8 mouse cellular contexts compared by ENCODE assay signal in the genomic region with DNA sequence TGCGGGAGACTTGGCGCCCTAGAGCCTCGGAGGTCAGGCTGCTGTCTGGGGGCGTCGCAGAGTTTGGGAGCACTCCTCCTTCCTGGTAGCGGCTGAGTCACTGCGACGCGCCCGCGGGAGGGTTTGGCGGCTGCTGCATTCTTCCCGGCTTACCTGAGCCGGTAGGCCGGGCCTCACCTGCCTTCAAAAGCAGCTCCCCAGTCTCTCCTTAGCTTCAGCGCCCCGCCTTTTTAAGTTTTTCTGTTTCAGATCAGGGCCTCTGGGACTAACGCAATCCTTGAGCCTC. TPM values are rescaled to one million over a fixed set of nuclear protein-coding genes. Genes with fewer than 3 reads are reported as not detected.
DNase-seq lines count a peak whose midpoint lies in the region; ATAC-seq and TF ChIP-seq lines count a peak whose summit lies in the region.

A gene (minus strand): TSS at position 210 of the 286 bp plus-strand sequence.

- no peak within 1 kb of the TSS for H3K27ac ChIP-seq in spleen, adult 2 months (ENCODE audit: insufficient read depth, low read length)
- no peak within 1 kb of the TSS for H3K27ac ChIP-seq in forebrain, embryonic 15.5 days (replicated peaks)
- no peak within 1 kb of the TSS for H3K27ac ChIP-seq in liver, embryonic 12.5 days
- no peak within 1 kb of the TSS for H3K27ac ChIP-seq in neural tube, embryonic 14.5 days (ENCODE audit: low read depth, low read length)

- peaks cover 22% of the 10 kb centered on the region for H3K27me3 ChIP-seq in spleen, adult 2 months (ENCODE audit: control insufficient read depth, insufficient read depth, low read length)
- H3K27me3 ChIP-seq in forebrain, embryonic 15.5 days, result peaks cover 40% of the 10 kb centered on the region
- H3K27me3 ChIP-seq in liver, embryonic 12.5 days (replicated peaks), result peaks cover 61% of the 10 kb centered on the region
- H3K27me3 ChIP-seq in neural tube, embryonic 14.5 days (ENCODE audit: control insufficient read depth, insufficient read depth, low read length), result peaks cover 32% of the 10 kb centered on the region

- H3K4me2 ChIP-seq in forebrain, embryonic 15.5 days (replicated peaks), result peak within 1 kb of the TSS; percentile 96
- peak within 1 kb of the TSS; percentile 69 for H3K4me2 ChIP-seq in liver, embryonic 12.5 days
- peak within 1 kb of the TSS; percentile 83 for H3K4me2 ChIP-seq in neural tube, embryonic 14.5 days (ENCODE audit: low read depth, low read length)

- TF ChIP-seq CTCF in spleen, adult 2 months (IDR thresholded peaks at IDR 0.05; ENCODE audit: extremely low read depth, insufficient read depth, insufficient read length, insufficient replicate concordance), result no peak

- H3K4me1 ChIP-seq in spleen, adult 2 months (ENCODE audit: control insufficient read depth, insufficient read depth, insufficient read length), result peaks cover 4% of the 10 kb centered on the region
- peaks cover 29% of the 10 kb centered on the region for H3K4me1 ChIP-seq in forebrain, embryonic 15.5 days
- peaks cover 34% of the 10 kb centered on the region for H3K4me1 ChIP-seq in liver, embryonic 12.5 days
- peaks cover 13% of the 10 kb centered on the region; the same call in 1 of the 2 replicates for H3K4me1 ChIP-seq in neural tube, embryonic 14.5 days (ENCODE audit: control insufficient read depth, insufficient read depth, low read length)

- ATAC-seq in forebrain, embryonic 15.5 days (replicated peaks), result no peak
- no peak for ATAC-seq in liver, embryonic 12.5 days
- no peak for ATAC-seq in neural tube, embryonic 14.5 days (ENCODE audit: low read depth)

- H3K9me3 ChIP-seq in forebrain, embryonic 15.5 days, result no peaks in the 10 kb centered on the region
- no peaks in the 10 kb centered on the region for H3K9me3 ChIP-seq in liver, embryonic 12.5 days (replicated peaks)
- no peaks in the 10 kb centered on the region for H3K9me3 ChIP-seq in neural tube, embryonic 14.5 days (ENCODE audit: control insufficient read depth, low read length)

- no peaks in the 10 kb centered on the region for H3K36me3 ChIP-seq in spleen, adult 2 months (ENCODE audit: control insufficient read depth, insufficient read depth, low read length)
- H3K36me3 ChIP-seq in forebrain, embryonic 15.5 days, result no peaks in the 10 kb centered on the region
- H3K36me3 ChIP-seq in liver, embryonic 12.5 days, result no peaks in the 10 kb centered on the region
- H3K36me3 ChIP-seq in neural tube, embryonic 14.5 days (ENCODE audit: control insufficient read depth, insufficient read depth, low read length), result no peaks in the 10 kb centered on the region

- intact Hi-C loops in gastrocnemius, postnatal 36 days (cut with DNase I), result no loop called here

- peak within 1 kb of the TSS; percentile 6; the same call in 1 of the 2 replicates for H3K4me3 ChIP-seq in spleen, adult 2 months (ENCODE audit: extremely low read depth, insufficient read depth, insufficient read length)
- H3K4me3 ChIP-seq in forebrain, embryonic 15.5 days, result peak within 1 kb of the TSS; percentile 65
- H3K4me3 ChIP-seq in liver, embryonic 12.5 days, result peak within 1 kb of the TSS; percentile 60
- H3K4me3 ChIP-seq in neural tube, embryonic 14.5 days (ENCODE audit: low read depth, low read length), result peak within 1 kb of the TSS; percentile 42

- TF ChIP-seq POLR2A in spleen, adult 2 months (IDR thresholded peaks at IDR 0.05; ENCODE audit: low read depth, low read length), result no peak

- DNase-seq in spleen, adult 2 months (ENCODE audit: low read depth in 1 of 2, low spot score in 2 of 2), result no peak
- no peak for DNase-seq in spleen, postnatal 14 days (ENCODE audit: low spot score in 2 of 2)
- DNase-seq in c-Kit-positive CD71-positive TER-119-positive erythroid progenitor cells, embryonic 14.5 days (ENCODE audit: low spot score), result no peak
- no peak for DNase-seq in adrenal gland, postnatal 25 days
- no peak for DNase-seq in gastrocnemius, postnatal 36 days

- H3K9ac ChIP-seq in forebrain, embryonic 15.5 days (replicated peaks), result peak within 1 kb of the TSS; percentile 63
- H3K9ac ChIP-seq in liver, embryonic 12.5 days, result peak within 1 kb of the TSS; percentile 10; the same call in 1 of the 2 replicates
- 0 out of 2 replicates have a peak within 1 kb of the TSS, but pooled peaks have one; percentile 4 for H3K9ac ChIP-seq in neural tube, embryonic 14.5 days (replicated peaks; ENCODE audit: low read depth, low read length)

- WGBS in spleen, adult 2 months, result 12% methylated on average over 18 of the region's 18 CpGs
- WGBS in forebrain, embryonic 15.5 days, result 6% methylated on average over 18 of the region's 18 CpGs
- 5% methylated on average over 18 of the region's 18 CpGs for WGBS in liver, embryonic 12.5 days (ENCODE audit: insufficient replicate concordance)
- 2% methylated on average over 17 of the region's 18 CpGs for WGBS in neural tube, embryonic 14.5 days

RNA-seq across cellular contexts. Expression of the gene that starts here (rescaled TPM):
- polyA plus RNA-seq in spleen, adult 2 months (2012; rRNA removed), result 7.1 and 8.8 TPM in 2 replicates
- polyA plus RNA-seq in forebrain, embryonic 15.5 days (2015; fragmentation: Nextera tagmentation; extraction: Ambion mirVana), result 2.5 and 2.7 TPM in 2 replicates
- 2.8 and 3.5 TPM in 2 replicates for polyA plus RNA-seq in liver, embryonic 12.5 days (2016; fragmentation: Nextera tagmentation; extraction: Ambion mirVana)
- polyA plus RNA-seq in neural tube, embryonic 14.5 days (2014; fragmentation: Nextera tagmentation; extraction: Ambion mirVana), result 2.7 and 5.3 TPM in 2 replicates
- total RNA-seq in adrenal gland, postnatal 25 days (2021), result 2.4 TPM in 1 of 2 replicates, not detected in the other
- total RNA-seq in gastrocnemius, postnatal 36 days (2021), result under 1 TPM; 0.36 to 0.96 TPM

Comparison
In these comparisons a context has a peak if more than half of its experiments do, and no peak if none do; other contexts are left out.
1. H3K4me3 ChIP-seq: peak in every context shown above with its lines; median percentile 65 in forebrain, embryonic 15.5 days; 60 in liver, embryonic 12.5 days; 42 in neural tube, embryonic 14.5 days; 6 in spleen, adult 2 months.
2. H3K9ac ChIP-seq: peak in every context shown above with its lines; median percentile 63 in forebrain, embryonic 15.5 days; 10 in liver, embryonic 12.5 days; 4 in neural tube, embryonic 14.5 days.